Mouse (Mus musculus) liver, postnatal 0 days (tissue): ENCODE data around the gene Tsnaxip1.

ENCODE experiments used
- CTCF ChIP-seq: sonication (generic); IDR thresholded peaks from 2 replicates; pipeline ENCODE4 v1.5.1; 2016; ENCODE audit warnings: antibody characterized with exemption, low read depth
- EP300 ChIP-seq: IDR thresholded peaks from 2 replicates; pipeline ENCODE4 v1.6.1; 2016; ENCODE audit warnings: antibody characterized with exemption, low read depth, mild to moderate bottlenecking

DNA sequence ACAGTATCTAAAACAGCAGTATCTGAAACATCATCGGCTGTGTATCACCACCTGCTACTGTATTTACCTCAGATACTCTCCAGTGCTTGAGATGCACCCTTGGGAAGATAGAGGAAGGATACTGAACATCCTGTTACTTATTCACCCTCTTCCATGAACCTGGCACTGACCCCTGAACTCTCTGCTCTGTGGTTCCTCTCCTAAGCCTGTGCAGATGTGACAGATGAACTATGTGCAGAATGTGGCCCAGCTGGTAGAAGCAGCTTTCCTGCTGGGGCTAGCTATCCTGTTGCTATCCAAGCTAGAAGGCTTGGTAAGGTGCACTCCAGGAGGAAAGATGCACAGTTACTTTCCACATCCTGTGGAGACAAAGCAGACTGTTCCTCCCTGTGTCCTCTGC lies 34.2 kb upstream of the Tsnaxip1 start:
- TF ChIP-seq CTCF (no peak), EP300 (no peak)
